Mouse (Mus musculus): ENCODE measurements around the gene Nabp2.
A peak's percentile ranks its signal among the peaks of the same experiment; 100 is the strongest.

DNA sequence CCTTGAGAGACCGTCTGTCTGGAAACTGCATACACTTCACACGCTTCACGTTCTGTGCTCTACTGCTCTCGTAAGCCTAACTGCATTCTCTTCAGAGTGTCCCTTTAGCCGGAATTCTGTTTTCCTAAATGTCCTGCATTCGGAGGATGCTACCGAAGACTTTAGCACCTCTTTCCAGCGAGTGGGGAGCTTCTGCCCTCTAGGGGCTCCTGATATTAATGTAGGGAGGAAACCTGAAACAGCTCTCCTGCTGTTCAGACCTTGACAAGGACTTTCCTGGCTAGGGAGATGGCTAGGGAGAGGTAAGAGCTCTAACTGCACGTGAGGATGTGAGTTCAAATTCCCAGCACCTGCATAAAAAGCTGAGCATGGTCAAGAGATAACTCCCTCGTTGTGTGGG, 29.1 kb upstream of the Nabp2 start:
- TF ChIP-seq POLR2A (IDR thresholded peaks at IDR 0.05; ENCODE audit: low read depth, low read length) = no peak
- TF ChIP-seq CTCF (IDR thresholded peaks at IDR 0.05; ENCODE audit: extremely low read depth, insufficient read length, insufficient replicate concordance, low read depth, low read length) = peak; percentile 56; the same call in 1 of the 2 replicates
